Mouse (Mus musculus): ENCODE measurements around the gene Mob4.

GRCm38 (mm10) chr1:55131424-55132014, 488 bp downstream of the Mob4 start:
- TF ChIP-seq POLR2A (IDR thresholded peaks at IDR 0.05; ENCODE audit: insufficient read depth, low read depth, low read length) = no peak
- no peak for TF ChIP-seq CTCF (IDR thresholded peaks at IDR 0.05; ENCODE audit: insufficient read depth, low read depth, low read length)

Data from olfactory bulb, adult 2 months (tissue).